Mouse (Mus musculus) limb, embryonic 12.5 days (tissue): Measurements from ENCODE around the gene Zfp180. TPM values are rescaled to one million over a fixed set of nuclear protein-coding genes. Genes with fewer than 3 reads are reported as not detected.
A peak's percentile ranks its signal among the peaks of the same experiment; 100 is the strongest.

Experiments
- ATAC-seq: fragments of 200-750 bp; cut with Nextera tagmentation; 2 replicates; pipeline ENCODE4 v1.8.0; 2017; ENCODE audit warnings: low read depth, moderate TSS enrichment; ENCODE audit not compliant: insufficient number of reproducible peaks, insufficient read depth, low FRiP score, low TSS enrichment
- H3K27ac ChIP-seq: fragments of 300-500 bp; sonication (generic); 2 replicates; pipeline ENCODE4 v1.5.1; 2016; ENCODE audit warnings: mild to moderate bottlenecking, moderate library complexity
- H3K27me3 ChIP-seq: fragments of 300-500 bp; sonication (generic); 2 replicates; pipeline ENCODE4 v1.6.1; 2016; ENCODE audit warnings: mild to moderate bottlenecking, moderate library complexity
- H3K36me3 ChIP-seq: fragments of 300-500 bp; sonication (generic); 2 replicates; pipeline ENCODE4 v1.6.1; 2016; ENCODE audit warnings: mild to moderate bottlenecking, moderate library complexity
- H3K4me1 ChIP-seq: fragments of 300-500 bp; sonication (generic); replicated peaks from 2 replicates; pipeline ENCODE4 v1.6.1; 2016
- H3K4me2 ChIP-seq: fragments of 300-500 bp; sonication (generic); 2 replicates; pipeline ENCODE4 v1.6.1; 2016; ENCODE audit warnings: mild to moderate bottlenecking, moderate library complexity
- H3K4me3 ChIP-seq: fragments of 300-500 bp; sonication (generic); replicated peaks from 2 replicates; pipeline ENCODE4 v1.5.1; 2016; ENCODE audit warnings: mild to moderate bottlenecking
- H3K9ac ChIP-seq: fragments of 300-500 bp; sonication (generic); replicated peaks from 2 replicates; pipeline ENCODE4 v1.6.1; 2016; ENCODE audit warnings: mild to moderate bottlenecking, moderate library complexity
- H3K9me3 ChIP-seq: fragments of 300-500 bp; sonication (generic); 2 replicates; pipeline ENCODE4 v1.6.1; 2016; ENCODE audit warnings: mild to moderate bottlenecking, moderate library complexity
- WGBS: fragments of 180-500 bp; shearing (Covaris S2); methylation state at CpG from one replicate; pipeline ENCODE4 v1.1.7; 2016; 5-methylcytosine and 5-hydroxymethylcytosine counted together
- polyA plus RNA-seq: library from polyadenylated mRNA; unstranded; fragments of >200 nt; fragmentation: Nextera tagmentation; extraction: Ambion mirVana; gene quantifications from 2 replicates; pipeline ENCODE4 v1.2.1, GENCODE M21; 2016

Gene Zfp180
- polyA plus RNA-seq, 1 experiment from 2014 or later: 29.7 TPM

DNA sequence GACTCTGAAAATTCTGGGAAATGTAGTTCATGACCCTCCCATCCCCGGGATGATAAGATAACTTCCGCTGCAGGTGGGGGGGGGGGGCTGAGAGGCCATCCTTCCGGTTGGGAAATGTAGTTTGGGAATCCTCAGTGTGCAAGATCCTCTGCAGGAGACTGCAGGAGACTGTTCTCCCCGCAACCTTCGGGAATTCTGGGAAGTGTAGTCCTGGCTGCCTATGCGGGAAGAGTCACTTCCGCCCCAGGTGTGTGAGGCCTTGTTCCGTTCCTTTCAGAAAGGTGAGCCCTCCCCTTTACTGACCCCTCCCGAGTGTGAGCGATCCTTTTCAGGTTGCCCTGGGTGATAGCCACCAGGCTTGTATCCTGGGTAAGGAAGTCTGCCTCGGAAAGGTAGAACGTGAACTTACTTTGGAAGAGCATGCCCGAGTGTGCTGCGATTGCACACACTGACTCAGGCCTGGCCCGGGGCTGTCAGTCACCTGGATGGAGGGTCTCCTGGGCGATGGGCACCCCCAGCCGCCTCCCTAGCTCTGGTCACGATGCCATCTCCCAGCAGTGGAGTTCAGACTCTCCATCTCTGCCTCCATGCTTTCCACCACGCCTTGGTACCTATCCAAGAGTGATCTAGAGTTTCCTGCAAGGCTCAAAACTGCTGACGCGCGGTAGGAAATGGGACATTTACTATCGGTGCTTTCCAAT lies 30.6 kb downstream of the Zfp180 start, which contains the start of gene Zfp112:
Zfp112 (plus strand) TSS at position 159 of the 701 bp plus-strand sequence.
- Histone ChIP-seq H3K27me3 (no peaks in the 10 kb centered on the region), H3K9me3 (peaks cover 27% of the 10 kb centered on the region), H3K9ac (peak within 1 kb of the TSS; percentile 65), H3K4me1 (no peaks in the 10 kb centered on the region; the same call in 1 of the 2 replicates), H3K4me2 (peak within 1 kb of the TSS; percentile 73), H3K4me3 (peak within 1 kb of the TSS; percentile 63), H3K36me3 (peaks cover 25% of the 10 kb centered on the region), H3K27ac (peak within 1 kb of the TSS; percentile 76)
- WGBS: under 1% methylated on average over 23 of the region's 23 CpGs
- ATAC-seq: peak; percentile 94

DNA sequence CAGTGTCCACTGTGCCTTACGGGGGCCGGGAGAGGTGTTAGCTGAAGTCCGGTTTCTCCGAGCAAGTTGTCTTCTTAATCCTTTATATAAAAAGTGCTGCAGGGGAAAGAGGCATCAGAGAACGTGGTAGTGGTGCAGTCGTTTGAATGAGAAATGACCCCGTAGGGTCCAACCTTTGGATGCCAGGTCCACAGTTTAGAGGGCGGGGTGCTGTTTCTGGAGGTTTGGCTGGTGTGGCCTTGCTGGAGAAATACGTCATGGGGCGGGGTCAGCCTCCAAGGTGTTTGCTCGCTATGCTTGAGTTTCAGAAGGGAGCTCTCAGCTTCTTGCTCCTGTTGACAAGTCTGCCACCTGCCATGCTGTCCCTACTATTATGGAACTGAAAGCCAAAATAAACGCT lies 31.3 kb downstream of the Zfp180 start:
- peaks cover 18% of the 10 kb centered on the region for H3K36me3 ChIP-seq
- peak overlapping the region; percentile 76 for H3K27ac ChIP-seq
- H3K9ac ChIP-seq: peak overlapping the region; percentile 65
- H3K27me3 ChIP-seq: no peaks in the 10 kb centered on the region
- no peak for ATAC-seq
- WGBS: 18% methylated on average over 12 of the region's 12 CpGs
- no peaks in the 10 kb centered on the region; the same call in 1 of the 2 replicates for H3K4me1 ChIP-seq
- H3K4me2 ChIP-seq: peak overlapping the region; percentile 73
- H3K9me3 ChIP-seq: peaks cover 20% of the 10 kb centered on the region
- H3K4me3 ChIP-seq: peak overlapping the region; percentile 63

DNA sequence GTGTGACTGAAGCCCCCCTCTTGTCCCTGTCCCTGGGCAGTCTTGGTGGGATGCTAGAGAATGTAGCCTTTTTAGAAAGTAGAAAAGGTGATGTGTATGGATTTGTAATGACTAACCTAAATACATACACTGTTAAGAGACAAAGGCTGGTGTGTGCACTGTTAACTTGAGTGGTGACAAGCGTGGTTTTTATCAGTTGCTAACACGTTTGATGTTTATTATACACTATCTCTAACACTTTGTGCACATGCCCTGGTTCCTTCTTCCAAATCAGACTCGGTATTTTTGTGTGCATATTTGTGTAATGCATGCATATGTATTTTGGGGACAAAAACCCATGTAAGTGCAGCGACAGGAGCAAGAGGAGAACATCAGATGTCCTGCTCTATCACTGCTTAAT lies 34.9 kb downstream of the Zfp180 start:
- H3K27ac ChIP-seq: no peak overlapping the region

DNA sequence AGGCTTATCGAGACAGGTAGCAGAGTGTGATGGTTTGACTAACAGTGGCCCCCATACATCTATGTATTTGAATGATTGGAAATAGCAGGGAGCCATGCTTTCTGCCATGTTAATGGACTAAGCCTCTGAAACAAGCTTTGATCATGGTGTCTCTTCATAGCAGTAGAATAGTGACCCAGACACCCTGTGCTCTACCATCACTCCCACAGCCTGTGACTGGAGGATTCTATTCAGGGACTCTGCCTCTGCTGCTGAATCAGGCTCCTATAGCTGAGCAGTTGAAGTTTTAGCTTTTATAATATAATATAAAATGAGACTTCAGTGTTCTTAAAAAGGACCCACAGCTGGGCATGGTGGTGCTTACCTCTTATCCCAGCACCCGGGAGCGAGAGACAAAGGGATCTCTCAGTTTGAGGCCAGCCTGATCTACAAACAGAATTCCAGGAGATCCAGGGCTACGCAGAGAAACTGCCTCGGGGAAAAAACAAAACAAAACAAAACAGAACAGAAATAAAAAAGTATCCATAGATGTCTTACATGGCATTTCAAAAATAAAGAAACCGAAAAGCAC lies 51.8 kb downstream of the Zfp180 start:
- H3K4me1 ChIP-seq: peaks cover 11% of the 10 kb centered on the region
- peak; percentile 45 for ATAC-seq
- no peaks in the 10 kb centered on the region for H3K27me3 ChIP-seq
- H3K9me3 ChIP-seq: no peaks in the 10 kb centered on the region
- 19% methylated on average over 6 of the region's 6 CpGs for WGBS
- H3K4me3 ChIP-seq: peak overlapping the region; percentile 77
- peaks cover 30% of the 10 kb centered on the region for H3K36me3 ChIP-seq
- H3K9ac ChIP-seq: peak overlapping the region; percentile 81
- H3K4me2 ChIP-seq: peak overlapping the region; percentile 80
- H3K27ac ChIP-seq: no peak overlapping the region

More for the DNA sequence above, 34.9 kb downstream of the Zfp180 start:
- ATAC-seq: no peak
- 83% methylated on average over 4 of the region's 4 CpGs for WGBS
- no peak overlapping the region for H3K4me3 ChIP-seq
- no peak overlapping the region for H3K9ac ChIP-seq
- no peaks in the 10 kb centered on the region for H3K36me3 ChIP-seq
- H3K4me2 ChIP-seq: no peak overlapping the region
- H3K27me3 ChIP-seq: no peaks in the 10 kb centered on the region
- no peaks in the 10 kb centered on the region for H3K9me3 ChIP-seq
- no peaks in the 10 kb centered on the region; the same call in 1 of the 2 replicates for H3K4me1 ChIP-seq

DNA sequence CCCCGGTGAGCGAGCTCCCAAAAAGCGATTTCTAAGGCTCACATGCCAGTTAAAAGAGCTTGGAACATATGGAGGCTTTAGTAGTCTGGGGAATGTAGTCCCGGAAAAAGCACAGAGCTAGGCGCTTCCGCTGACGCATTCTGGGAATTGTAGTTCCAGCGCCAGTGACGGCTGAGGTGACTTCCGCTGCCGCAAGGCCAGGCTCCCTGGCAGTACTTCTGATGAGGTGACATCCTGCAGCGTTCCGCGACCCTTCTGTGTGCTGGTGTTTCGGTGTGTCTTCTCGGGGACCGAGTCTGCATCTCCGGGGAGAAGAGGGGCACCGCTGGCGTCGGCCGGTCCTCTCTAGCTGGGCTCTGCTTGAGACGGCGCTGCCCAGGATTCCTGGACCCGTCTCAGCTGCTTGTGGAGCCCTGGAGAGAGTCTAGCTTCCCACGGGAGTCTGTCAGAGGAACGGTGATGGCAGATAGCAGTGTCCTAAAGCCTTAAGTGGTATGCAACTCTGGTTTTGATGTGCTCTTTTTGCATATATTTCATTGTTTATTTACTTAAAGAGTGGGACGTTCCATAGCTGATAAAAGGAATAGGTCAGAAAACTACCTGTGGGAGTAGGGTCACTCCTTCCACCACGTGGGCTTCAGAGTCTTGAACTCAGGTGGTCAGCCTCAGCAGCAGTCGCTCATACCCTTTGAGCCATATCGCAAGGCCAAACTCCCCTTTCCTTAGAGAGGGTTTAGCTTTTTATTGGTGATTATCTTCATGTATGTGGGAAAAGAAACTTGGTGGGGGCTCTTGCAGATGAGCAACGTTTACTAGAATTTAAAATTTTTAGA lies 52.5 kb downstream of the Zfp180 start, which contains the start of gene Zfp235:
Zfp235 (plus strand) TSS at position 174 of the 833 bp plus-strand sequence.
- H3K36me3 ChIP-seq: peaks cover 37% of the 10 kb centered on the region
- peaks cover 11% of the 10 kb centered on the region for H3K4me1 ChIP-seq
- ATAC-seq: peak; percentile 91
- H3K9ac ChIP-seq: peak within 1 kb of the TSS; percentile 81
- H3K27me3 ChIP-seq: no peaks in the 10 kb centered on the region
- 0 out of 2 replicates have a peak within 1 kb of the TSS, but pooled peaks have one; percentile 12 for H3K27ac ChIP-seq
- peak within 1 kb of the TSS; percentile 80 for H3K4me2 ChIP-seq
- no peaks in the 10 kb centered on the region for H3K9me3 ChIP-seq
- 3% methylated on average over 32 of the region's 32 CpGs for WGBS
- H3K4me3 ChIP-seq: peak within 1 kb of the TSS; percentile 77

DNA sequence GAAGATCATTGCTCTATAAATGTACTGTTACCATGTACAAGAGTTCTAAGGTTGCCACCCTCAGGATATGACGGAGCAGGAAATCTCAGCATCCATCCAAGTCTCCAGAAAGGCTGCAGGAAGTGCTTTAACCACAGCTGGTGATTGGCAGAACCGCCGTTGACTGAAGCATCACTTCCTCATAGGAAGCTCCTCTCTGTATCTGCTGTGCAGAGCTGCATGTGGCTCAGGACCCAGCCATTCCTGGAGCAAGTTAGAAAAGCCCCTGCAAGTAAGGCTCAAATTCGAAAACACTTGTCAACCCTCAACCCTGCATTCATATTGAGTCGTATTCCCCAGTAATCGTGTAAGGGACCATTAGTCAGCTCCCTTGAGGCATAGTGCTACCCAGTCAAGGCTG lies 60.8 kb downstream of the Zfp180 start:
- no peak overlapping the region for H3K27ac ChIP-seq
- H3K27me3 ChIP-seq: no peaks in the 10 kb centered on the region
- ATAC-seq: no peak
- H3K36me3 ChIP-seq: peaks cover 52% of the 10 kb centered on the region
- H3K4me2 ChIP-seq: no peak overlapping the region
- WGBS: 89% methylated on average over 6 of the region's 6 CpGs
- H3K4me1 ChIP-seq: no peaks in the 10 kb centered on the region
- H3K9ac ChIP-seq: no peak overlapping the region
- H3K9me3 ChIP-seq: peaks cover 15% of the 10 kb centered on the region; the same call in 1 of the 2 replicates
- H3K4me3 ChIP-seq: no peak overlapping the region

DNA sequence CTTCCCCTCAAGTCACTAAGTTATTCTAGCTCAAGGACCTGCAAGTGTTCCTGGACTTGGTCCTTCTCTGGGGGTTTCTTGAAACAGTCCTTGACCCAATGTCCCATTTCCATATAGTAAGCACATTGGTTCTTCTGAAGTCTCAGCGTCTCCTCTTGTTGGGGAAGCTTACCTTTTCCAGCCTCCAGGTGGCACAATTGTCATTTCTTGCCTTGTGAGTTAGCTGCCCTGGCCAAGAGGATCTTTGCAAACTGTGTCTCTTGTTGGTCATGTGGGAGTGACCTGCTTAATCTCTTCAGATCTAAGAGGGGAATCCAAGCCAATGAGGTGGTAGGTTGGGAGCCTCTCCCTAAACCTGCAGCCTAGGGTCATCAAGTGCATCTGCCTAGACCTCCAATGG lies 71.5 kb downstream of the Zfp180 start:
- Histone ChIP-seq H3K27me3 (no peaks in the 10 kb centered on the region), H3K36me3 (no peaks in the 10 kb centered on the region), H3K4me1 (no peaks in the 10 kb centered on the region), H3K9ac (no peak overlapping the region), H3K4me2 (no peak overlapping the region), H3K27ac (no peak overlapping the region), H3K4me3 (no peak overlapping the region), H3K9me3 (peaks cover 7% of the 10 kb centered on the region; the same call in 1 of the 2 replicates)
- no peak for ATAC-seq
- WGBS: 9% methylated on average over 1 of the region's 1 CpGs

Other genes starting within 250 kb of the Zfp180 start
- not detected in 2 replicates for gene Vmn1r176, start 244.6 kb upstream of the Zfp180 start, polyA plus RNA-seq
- not detected in 2 replicates for gene Vmn1r177, start 215.5 kb upstream of the Zfp180 start, polyA plus RNA-seq
- not detected in 2 replicates for gene Vmn1r178, start 189.9 kb upstream of the Zfp180 start, polyA plus RNA-seq
- not detected in 2 replicates for gene Vmn1r179, start 154.9 kb upstream of the Zfp180 start, polyA plus RNA-seq
- not detected in 2 replicates for gene Vmn1r180, start 131.3 kb upstream of the Zfp180 start, polyA plus RNA-seq
- not detected in 2 replicates for gene Vmn1r181, start 107.3 kb upstream of the Zfp180 start, polyA plus RNA-seq
- gene V1rd19, start 80.2 kb upstream of the Zfp180 start, polyA plus RNA-seq: not detected in 2 replicates
- not detected in 2 replicates for gene Vmn1r183, start 28.7 kb upstream of the Zfp180 start, polyA plus RNA-seq
- gene Zfp112, start 30.4 kb downstream of the Zfp180 start, polyA plus RNA-seq: 5.8 and 6.9 TPM in 2 replicates
- 17.4 and 17.5 TPM in 2 replicates for gene Zfp235, start 52.2 kb downstream of the Zfp180 start, polyA plus RNA-seq
- 6.0 and 6.4 TPM in 2 replicates for gene Zfp114, start 93.1 kb downstream of the Zfp180 start, polyA plus RNA-seq
- gene Zfp111, start 129.5 kb downstream of the Zfp180 start, polyA plus RNA-seq: 12.3 and 12.5 TPM in 2 replicates
- gene Zfp109, start 155.6 kb downstream of the Zfp180 start, polyA plus RNA-seq: 7.1 and 7.5 TPM in 2 replicates
- 4.2 and 4.8 TPM in 2 replicates for gene Zfp108, start 172.9 kb downstream of the Zfp180 start, polyA plus RNA-seq
- 10.0 and 12.0 TPM in 2 replicates for gene Zfp93, start 188.5 kb downstream of the Zfp180 start, polyA plus RNA-seq
- 57.6 and 61.1 TPM in 2 replicates for gene Zfp61, start 219.3 kb downstream of the Zfp180 start, polyA plus RNA-seq
- 15.6 and 15.9 TPM in 2 replicates for gene Zfp94, start 234.7 kb downstream of the Zfp180 start, polyA plus RNA-seq